Mouse (Mus musculus) heart, postnatal 36 days (tissue): ENCODE results near the gene Snd1. TPM values are rescaled to one million over a fixed set of nuclear protein-coding genes. Genes with fewer than 3 reads are reported as not detected.

Experiments used
- DNase-seq, 2 experiments: peaks; one replicate each; pipeline ENCODE4 v3.0.0; 2021 to 2022
- intact Hi-C: fragments of 180-260 bp; cut with DNase I; formaldehyde crosslinking; loops from one replicate; pipeline ENCODE4 v1.15.1; 2025
- total RNA-seq, 2 experiments: library from RNA; stranded (reverse); gene quantifications; 2 replicates each; pipeline ENCODE4 v1.2.3; 2021

Gene Snd1
- total RNA-seq, 2 experiments from 2014 or later: 75.0 to 78.1 TPM

- intact Hi-C loops: no loop called here
- no peak for DNase-seq
These were observed 256.3 kb downstream of the Snd1 start for GRCm38 (mm10) chr6:28731246-28731645.

GRCm38 (mm10) chr6:28733884-28734647, 259.1 kb downstream of the Snd1 start:
- intact Hi-C loops: no loop called here
- no peak for DNase-seq

- no peak for DNase-seq
- intact Hi-C loops: no loop called here
These were observed 260.2 kb downstream of the Snd1 start for GRCm38 (mm10) chr6:28735116-28735515.

DNA sequence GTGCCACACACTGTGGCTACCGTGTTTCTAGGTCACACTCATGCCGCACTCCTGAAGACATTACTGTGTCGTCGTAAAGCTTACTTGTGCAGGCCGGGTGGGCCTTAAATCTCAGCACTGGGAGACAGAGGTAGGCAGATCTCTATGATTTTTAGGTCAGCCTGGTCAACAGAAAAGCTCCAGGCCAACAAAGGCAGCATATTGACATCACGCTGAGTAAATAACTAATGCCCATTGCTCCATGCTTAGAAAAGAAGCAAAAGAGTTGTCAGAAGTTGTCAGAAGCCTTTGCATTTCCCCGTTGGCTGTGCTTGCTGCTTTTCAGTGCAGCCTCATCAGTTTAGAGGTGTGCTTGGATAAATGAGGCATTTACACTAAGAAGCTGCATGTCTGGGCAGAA, 261.7 kb downstream of the Snd1 start:
- intact Hi-C loops: no loop called here
- DNase-seq: no peak

DNA sequence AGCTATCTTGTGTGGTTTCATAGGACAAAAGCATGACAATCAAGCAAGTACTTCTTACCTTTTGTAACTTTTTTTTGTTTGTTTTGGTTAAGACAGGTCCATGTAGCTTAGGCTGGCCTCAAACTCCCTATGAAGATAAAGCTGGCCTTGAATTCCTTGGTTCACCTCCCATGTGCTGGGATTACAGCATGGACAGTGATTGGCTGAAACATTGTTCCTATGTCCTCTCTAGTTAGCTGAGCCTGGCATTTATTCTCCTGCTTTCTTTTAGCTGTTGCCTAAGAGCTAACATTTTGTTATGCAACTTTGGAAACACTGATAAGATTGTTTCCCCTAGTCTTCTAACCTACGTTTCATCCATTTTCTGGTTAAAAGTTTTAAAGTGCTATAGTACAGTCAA, 262.7 kb downstream of the Snd1 start:
- intact Hi-C loops: no loop called here

DNA sequence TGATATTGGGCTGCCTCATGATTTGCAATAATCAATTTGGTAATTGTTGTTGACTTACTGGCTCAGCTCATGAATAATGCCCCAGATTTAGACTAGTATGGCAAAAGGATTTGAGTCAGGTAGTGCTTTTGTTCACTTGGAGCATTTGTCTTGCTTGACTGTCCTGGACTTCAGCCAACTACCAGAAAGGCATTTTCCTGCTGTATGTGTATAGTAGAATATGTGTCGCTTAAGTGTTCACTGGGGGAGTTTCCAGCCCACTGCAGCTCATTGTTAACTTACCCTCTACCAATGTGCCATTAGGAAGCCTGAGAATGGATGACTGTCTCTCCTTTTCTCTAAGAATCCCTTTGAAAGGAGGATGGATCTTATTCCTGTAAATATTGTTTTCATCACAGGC, 268.6 kb downstream of the Snd1 start:
- intact Hi-C loops: no loop called here
- DNase-seq: no peak

More for the DNA sequence above, 262.7 kb downstream of the Snd1 start:
- no peak for DNase-seq

DNA sequence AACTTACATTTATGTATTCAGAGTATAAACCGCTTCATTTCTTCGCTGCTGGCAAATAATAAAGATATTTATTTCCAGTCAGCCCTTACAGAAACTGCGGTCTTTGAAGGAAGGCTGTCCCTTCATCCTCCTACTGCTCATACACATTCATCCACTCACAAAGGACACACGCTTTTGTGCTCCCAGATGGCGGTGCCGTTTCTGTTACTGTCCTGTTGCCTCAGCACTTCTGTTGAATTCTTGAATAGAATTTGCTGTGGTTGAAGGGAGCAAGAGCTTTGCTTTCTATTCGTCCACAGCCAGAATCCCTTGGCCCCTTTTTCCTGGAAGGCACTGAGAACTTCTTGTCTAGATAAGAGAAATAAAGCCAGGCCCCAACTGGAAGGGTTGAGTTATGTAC, 270.9 kb downstream of the Snd1 start:
- intact Hi-C loops: no loop called here
- DNase-seq: no peak

GRCm38 (mm10) chr6:28747025-28747424, 272.1 kb downstream of the Snd1 start:
- intact Hi-C loops: no loop called here
- no peak for DNase-seq

- intact Hi-C loops: no loop called here
- no peak for DNase-seq
These were observed 273.2 kb downstream of the Snd1 start for GRCm38 (mm10) chr6:28747931-28748670.

- no peak for DNase-seq
- intact Hi-C loops: no loop called here
These were observed 274.3 kb downstream of the Snd1 start for GRCm38 (mm10) chr6:28749224-28749623.

- intact Hi-C loops: no loop called here
- DNase-seq: no peak
These were observed 276.2 kb downstream of the Snd1 start for GRCm38 (mm10) chr6:28751186-28751585.

GRCm38 (mm10) chr6:28753217-28753616, 278.3 kb downstream of the Snd1 start:
- intact Hi-C loops: no loop called here
- DNase-seq: no peak

GRCm38 (mm10) chr6:28753681-28754080, 278.7 kb downstream of the Snd1 start:
- intact Hi-C loops: no loop called here
- no peak for DNase-seq

DNA sequence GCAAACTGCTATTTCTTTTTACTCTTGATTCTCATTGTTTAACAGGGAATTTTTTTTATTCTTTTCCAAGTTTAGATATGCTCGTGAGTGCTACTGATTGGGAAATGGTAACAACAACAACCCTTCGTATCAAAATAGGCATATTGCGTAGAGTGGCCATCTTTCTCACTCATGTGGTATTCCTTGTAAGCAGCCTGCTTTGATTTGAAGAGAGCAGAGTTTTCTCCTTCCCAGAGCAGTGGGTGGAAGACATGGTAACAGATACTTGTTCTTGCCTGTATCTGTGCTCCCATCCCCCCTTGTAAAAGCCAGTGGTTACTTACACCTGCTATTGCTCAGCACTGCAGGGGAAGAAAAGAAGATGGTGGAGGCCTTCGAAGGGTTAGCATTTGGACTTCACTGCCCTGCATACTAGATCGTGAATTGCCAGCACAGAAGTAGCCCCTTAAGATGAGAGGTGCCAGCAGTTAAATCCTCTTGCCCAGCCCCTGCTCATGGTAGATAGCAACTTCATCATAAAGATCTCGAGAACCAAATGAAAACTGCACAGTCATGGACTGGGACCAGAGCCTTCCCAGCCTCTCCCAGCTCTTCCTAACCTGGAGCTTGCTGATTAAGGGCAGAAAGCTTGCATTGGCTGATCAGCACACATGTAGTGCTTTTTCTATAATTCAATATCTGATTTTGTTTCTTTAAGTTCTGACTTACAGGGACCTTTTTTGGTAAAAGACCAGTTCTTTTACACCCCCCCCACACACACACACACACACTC, 279.4 kb downstream of the Snd1 start:
- DNase-seq: no peak
- intact Hi-C loops: no loop called here

- DNase-seq: no peak
- intact Hi-C loops: no loop called here
These were observed 281.5 kb downstream of the Snd1 start for GRCm38 (mm10) chr6:28756306-28757018.

- DNase-seq: no peak
- intact Hi-C loops: no loop called here
These were observed 283.4 kb downstream of the Snd1 start for GRCm38 (mm10) chr6:28758293-28758692.

DNA sequence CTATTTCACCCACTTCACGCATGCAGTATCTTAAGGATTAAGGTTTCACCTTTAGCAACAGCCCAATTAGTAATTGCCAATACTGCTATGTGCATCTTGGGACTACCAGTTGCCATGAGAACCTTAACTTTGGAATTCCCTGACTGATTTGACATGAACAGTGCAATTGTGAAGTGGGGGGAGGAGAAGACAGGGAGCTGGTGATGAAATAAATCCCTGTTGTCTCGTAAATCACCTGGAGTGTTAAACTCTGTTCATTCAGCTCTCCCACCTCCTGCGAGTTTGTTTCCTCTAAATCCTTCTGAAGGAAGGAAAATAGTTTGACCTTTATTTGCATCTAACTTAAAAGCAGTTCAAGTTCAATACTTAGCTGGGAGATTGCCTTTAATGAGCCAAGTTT, 286.8 kb downstream of the Snd1 start:
- DNase-seq: no peak
- intact Hi-C loops: no loop called here

DNA sequence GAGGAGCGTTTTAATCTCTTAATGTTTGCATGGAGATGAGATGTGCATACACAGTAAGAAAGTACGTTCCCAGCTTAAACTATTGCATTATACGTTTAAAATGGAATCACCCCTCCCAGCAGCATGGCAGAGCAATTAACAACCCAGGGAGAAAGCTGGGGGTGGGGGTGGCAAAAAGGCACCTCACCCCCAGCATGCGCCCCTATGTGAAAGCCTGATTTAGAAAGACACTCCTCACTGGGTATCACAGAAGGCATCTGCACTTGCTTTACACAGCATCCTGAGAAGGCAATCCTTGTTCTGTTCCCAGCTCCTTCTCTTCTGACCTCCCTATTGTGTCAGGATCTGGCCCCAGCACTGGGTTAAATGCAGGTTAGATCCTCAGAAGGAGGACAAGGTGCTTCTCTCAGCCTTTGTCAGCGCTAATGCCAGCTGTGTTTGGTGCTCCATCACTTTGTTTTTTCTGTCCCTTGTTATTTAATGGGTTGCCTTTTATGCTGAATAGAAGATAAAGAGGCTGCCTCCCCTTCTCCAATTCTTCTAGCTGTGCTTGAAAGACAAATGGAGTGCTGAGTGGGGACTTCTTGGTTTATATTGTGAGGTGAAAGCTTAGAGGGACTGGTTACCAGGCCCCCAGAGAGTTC, 287.3 kb downstream of the Snd1 start:
- DNase-seq: no peak
- intact Hi-C loops: no loop called here

- intact Hi-C loops: no loop called here
- DNase-seq: no peak
These were observed 291.7 kb downstream of the Snd1 start for GRCm38 (mm10) chr6:28766622-28767021.

DNA sequence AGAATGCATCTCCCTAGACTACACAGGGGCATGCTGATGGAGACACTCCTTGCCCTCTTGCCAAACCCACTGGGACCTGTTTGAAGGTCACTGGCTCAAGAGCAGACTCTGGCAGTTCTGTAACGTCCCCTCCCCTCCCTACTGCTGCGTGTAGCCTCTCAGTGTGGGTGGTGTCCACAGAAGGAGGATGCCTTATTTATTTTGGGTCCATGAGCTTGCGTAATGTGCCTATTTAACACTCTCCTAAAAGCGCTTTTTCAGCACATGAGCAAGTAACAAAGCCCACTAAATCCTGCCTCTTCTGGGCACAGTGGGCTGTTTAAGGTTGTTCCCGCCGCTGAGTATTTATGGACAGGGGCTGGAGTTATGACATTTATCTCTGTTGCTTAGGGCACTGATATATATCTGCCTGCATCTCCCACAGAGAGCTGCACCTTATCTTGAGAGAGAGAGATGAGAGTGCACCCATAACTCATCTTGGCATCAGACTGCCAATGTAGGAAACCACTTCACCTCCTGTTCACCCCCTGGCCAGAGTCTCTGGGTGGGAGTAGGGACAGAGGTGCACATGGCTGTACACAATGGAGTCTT, 293.0 kb downstream of the Snd1 start:
- intact Hi-C loops: no loop called here
- no peak for DNase-seq
